Comparison of ENCODE assay signal across 16 mouse cellular contexts in genomic region chr11:33433813-33434212, GRCm38 (mm10).
DNase-seq lines count a peak whose midpoint lies in the region; ATAC-seq and TF ChIP-seq lines count a peak whose summit lies in the region.
"Had no signal": no experiment of that assay in that cellular context is flagged by ENCODE, and none has a peak within 500 bp of the region (broad histone marks: within the 10 kb centered on the region; RNA-seq: fewer than 3 reads in every experiment).

No protein-coding gene starts in this region.

- no peak for ATAC-seq in Patski
- ATAC-seq: activated CD4-positive, CD25-positive, alpha-beta regulatory T cell, adult 4 months; CD4-positive, CD25-positive, alpha-beta regulatory T cell, adult 4 months had no signal

- peak; percentile 13 for TF ChIP-seq CTCF in Patski (IDR thresholded peaks at IDR 0.05)

- in situ Hi-C loops in Patski (cut with MboI; ENCODE audit: low pct_unique_long_range_greater_than_20kb), result no loop called here

- peak; percentile 9 for DNase-seq in layer of hippocampus, adult 11-12 months (ENCODE audit: low spot score)
- no peak for DNase-seq in layer of hippocampus, adult 9-10 months (ENCODE audit: low spot score)
- no peak for DNase-seq in Patski (ENCODE audit: low read depth, low spot score)
- DNase-seq in cerebellum, adult 18-20 months, result peak; percentile 46 to 57
- DNase-seq in embryo, embryonic 10.5 days (ENCODE audit: low spot score), result peak; percentile 23
- no peak for DNase-seq in urinary bladder, postnatal 10 days (ENCODE audit: low spot score)
- no peak for DNase-seq in lung, postnatal 36 days
- DNase-seq: kidney, adult 11 months; kidney, postnatal 25 days had no signal

- no peaks in the 10 kb centered on the region for H3K27me3 ChIP-seq in Patski
- H3K27me3 ChIP-seq: embryonic facial prominence, embryonic 13.5 days; heart, embryonic 15.5 days; hindbrain, embryonic 12.5 days; limb, embryonic 15.5 days; stomach, embryonic 15.5 days had no signal

- CTCF ChIA-PET in Patski (lab: Charles Lee), result no interaction called here

- POLR2A ChIA-PET in Patski (lab: Charles Lee), result no interaction called here

Comparison
In these comparisons a context has a peak if more than half of its experiments do, and no peak if none do; other contexts are left out.
1. DNase-seq: peak in layer of hippocampus, adult 11-12 months (single experiment), cerebellum, adult 18-20 months (2 of 2) and embryo, embryonic 10.5 days (single experiment); none in layer of hippocampus, adult 9-10 months (single experiment), Patski (single experiment), urinary bladder, postnatal 10 days (single experiment) and lung, postnatal 36 days (single experiment).